ENCODE assay signal across 13 mouse cellular contexts in the genomic region with DNA sequence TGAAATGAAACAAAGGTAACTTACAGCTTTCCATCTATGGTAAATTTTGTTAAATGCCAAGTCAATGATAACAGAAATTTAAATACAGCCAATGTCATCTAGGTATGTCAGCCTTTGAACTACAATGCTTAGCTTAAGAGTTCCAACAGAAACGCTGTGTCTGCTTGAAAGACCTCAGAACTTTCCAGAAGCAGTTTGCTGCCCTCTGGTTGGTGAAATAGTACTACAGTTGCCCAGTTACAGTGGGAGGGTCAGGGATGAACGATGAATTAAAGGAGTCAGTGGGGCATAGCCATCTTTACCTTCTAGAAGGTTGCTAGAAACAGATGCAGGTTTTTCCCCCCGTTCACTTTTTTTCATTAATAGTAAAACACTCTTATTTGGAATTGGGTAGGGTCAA.
DNase-seq lines count a peak whose midpoint lies in the region; ATAC-seq lines count a peak whose summit lies in the region.
"Had no signal": no experiment of that assay in that cellular context is flagged by ENCODE, and none has a peak within 500 bp of the region (broad histone marks: within the 10 kb centered on the region; RNA-seq: fewer than 3 reads in every experiment).

No protein-coding gene starts in this region.

- H3K9me3 ChIP-seq in kidney, embryonic 14.5 days (ENCODE audit: control insufficient read depth, low read length), result no peaks in the 10 kb centered on the region
- H3K9me3 ChIP-seq in hindbrain, embryonic 14.5 days (ENCODE audit: control insufficient read depth, low read length), result no peaks in the 10 kb centered on the region
- H3K9me3 ChIP-seq: limb, embryonic 10.5 days; neural tube, embryonic 13.5 days had no signal

- no peaks in the 10 kb centered on the region for H3K4me1 ChIP-seq in kidney, embryonic 14.5 days (ENCODE audit: control insufficient read depth, insufficient read depth, low read length)
- no peaks in the 10 kb centered on the region for H3K4me1 ChIP-seq in hindbrain, embryonic 14.5 days (replicated peaks; ENCODE audit: control insufficient read depth, insufficient read depth, low read length)
- H3K4me1 ChIP-seq: limb, embryonic 10.5 days; neural tube, embryonic 13.5 days had no signal

- 67% methylated on average over 3 of the region's 3 CpGs for WGBS in kidney, embryonic 14.5 days
- 81% methylated on average over 3 of the region's 3 CpGs for WGBS in hindbrain, embryonic 14.5 days

- no peak overlapping the region for H3K9ac ChIP-seq in kidney, embryonic 14.5 days (ENCODE audit: low read depth, low read length)
- H3K9ac ChIP-seq in hindbrain, embryonic 14.5 days, result no peak overlapping the region
- H3K9ac ChIP-seq: neural tube, embryonic 13.5 days had no signal

- H3K27me3 ChIP-seq in kidney, embryonic 14.5 days (ENCODE audit: control insufficient read depth, insufficient read depth, low read length), result no peaks in the 10 kb centered on the region
- no peaks in the 10 kb centered on the region for H3K27me3 ChIP-seq in hindbrain, embryonic 14.5 days (ENCODE audit: control insufficient read depth, insufficient read depth, low read length)
- H3K27me3 ChIP-seq: neural tube, embryonic 13.5 days had no signal

- no peak overlapping the region for H3K4me3 ChIP-seq in kidney, embryonic 14.5 days (ENCODE audit: low read length)
- H3K4me3 ChIP-seq in hindbrain, embryonic 14.5 days (replicated peaks; ENCODE audit: low read length), result no peak overlapping the region
- H3K4me3 ChIP-seq: erythroblast, embryonic 14.5 days; limb, embryonic 10.5 days; neural tube, embryonic 13.5 days had no signal

- no peak overlapping the region for H3K4me2 ChIP-seq in kidney, embryonic 14.5 days (replicated peaks; ENCODE audit: low read depth, low read length)
- H3K4me2 ChIP-seq in hindbrain, embryonic 14.5 days (replicated peaks), result no peak overlapping the region
- H3K4me2 ChIP-seq: neural tube, embryonic 13.5 days had no signal

- peak; percentile 28 for DNase-seq in adrenal gland, postnatal 14 days
- no peak for DNase-seq in adrenal gland, adult 8-10 months
- DNase-seq in kidney, adult 8-10 months, result peak; percentile 32 to 58
- DNase-seq in B cell, adult 2 months, result peak; percentile 18 to 31
- DNase-seq in hindbrain, embryonic 14.5 days (ENCODE audit: low spot score), result no peak
- DNase-seq in neural tube, embryonic 10.5 days (ENCODE audit: extremely low spot score, low spot score), result no peak
- DNase-seq: cerebellum, adult 11 months had no signal

- ATAC-seq in kidney, embryonic 14.5 days (ENCODE audit: low FRiP score, low TSS enrichment), result no peak
- peak; percentile 41 for ATAC-seq in inflammation-experienced regulatory T-cells, adult 6 months
- ATAC-seq in hindbrain, embryonic 14.5 days (ENCODE audit: low FRiP score), result no peak
- ATAC-seq: hindbrain, embryonic 16.5 days had no signal

- no peak overlapping the region for H3K27ac ChIP-seq in kidney, embryonic 14.5 days (ENCODE audit: low read depth, low read length)
- H3K27ac ChIP-seq in hindbrain, embryonic 14.5 days, result no peak overlapping the region
- H3K27ac ChIP-seq: limb, embryonic 10.5 days; neural tube, embryonic 13.5 days had no signal

- H3K36me3 ChIP-seq in kidney, embryonic 14.5 days (ENCODE audit: control insufficient read depth, insufficient read depth, low read length), result no peaks in the 10 kb centered on the region
- H3K36me3 ChIP-seq in hindbrain, embryonic 14.5 days (replicated peaks; ENCODE audit: control insufficient read depth, insufficient read depth), result no peaks in the 10 kb centered on the region
- H3K36me3 ChIP-seq: limb, embryonic 10.5 days; neural tube, embryonic 13.5 days had no signal

Comparison
In these comparisons a context has a peak if more than half of its experiments do, and no peak if none do; other contexts are left out.
1. DNase-seq: peak in adrenal gland, postnatal 14 days (single experiment), kidney, adult 8-10 months (2 of 2) and B cell, adult 2 months (2 of 2); none in adrenal gland, adult 8-10 months (single experiment), hindbrain, embryonic 14.5 days (single experiment) and neural tube, embryonic 10.5 days (single experiment).